Mouse (Mus musculus) B cell, adult 62 days (primary cell): Measurements from ENCODE around the gene Pnpla5. TPM values are rescaled to one million over a fixed set of nuclear protein-coding genes. Genes with fewer than 3 reads are reported as not detected.

Experiments used
- total RNA-seq: library from RNA; stranded (reverse); gene quantifications from 4 replicates; pipeline ENCODE4 v1.2.4, GENCODE M21; 2023

Gene Pnpla5
- not detected in 4 replicates for total RNA-seq

DNA sequence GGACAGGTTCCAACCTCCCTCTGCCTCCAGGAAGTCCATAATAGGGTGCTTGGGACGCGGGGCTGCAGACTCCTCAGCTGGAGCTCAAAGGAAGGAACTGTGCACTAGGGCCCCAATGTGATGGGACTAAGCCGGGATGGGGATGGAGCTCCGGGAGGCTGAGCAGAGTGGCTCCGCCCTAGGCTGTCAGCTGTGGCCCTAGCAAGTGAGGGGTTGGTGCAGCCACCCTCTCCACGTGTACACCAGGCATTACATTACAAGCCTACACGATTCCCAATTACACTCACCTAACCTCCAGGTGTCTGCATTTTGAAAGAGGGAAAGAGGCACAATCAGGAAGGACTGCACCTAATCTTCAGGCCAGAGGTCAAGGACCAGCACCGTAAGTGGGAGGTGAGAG lies at the start of gene Pnpla5:
TSS of gene Pnpla5 (minus strand) at position 101 of the 400 bp plus-strand sequence.

DNA sequence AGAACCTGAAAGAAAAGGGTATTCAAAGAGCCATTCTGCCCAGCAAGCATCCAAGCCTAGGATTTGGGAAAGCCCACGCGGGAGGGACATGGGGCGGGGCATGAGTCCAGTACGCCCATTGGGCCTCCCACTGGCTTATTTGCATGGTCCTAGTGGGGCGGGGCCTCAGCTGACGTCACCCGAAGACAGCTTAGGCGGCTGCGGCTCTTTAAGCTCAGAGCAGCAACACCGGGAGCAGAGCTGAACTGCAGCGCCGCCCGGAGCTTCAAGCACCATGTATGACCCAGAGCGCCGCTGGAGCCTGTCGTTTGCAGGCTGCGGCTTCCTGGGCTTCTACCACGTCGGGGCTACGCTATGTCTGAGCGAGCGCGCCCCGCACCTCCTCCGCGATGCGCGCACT lies 44.6 kb upstream of the Pnpla5 start, which contains the start of gene Pnpla3:
TSS of gene Pnpla3 (plus strand) at position 238 of the 400 bp plus-strand sequence.

GRCm38 (mm10) chr15:84105105-84105923 lies 17.7 kb downstream of the Pnpla5 start, which contains the start of gene Sult4a1:
Sult4a1 (minus strand) TSS chr15:84105754.

DNA sequence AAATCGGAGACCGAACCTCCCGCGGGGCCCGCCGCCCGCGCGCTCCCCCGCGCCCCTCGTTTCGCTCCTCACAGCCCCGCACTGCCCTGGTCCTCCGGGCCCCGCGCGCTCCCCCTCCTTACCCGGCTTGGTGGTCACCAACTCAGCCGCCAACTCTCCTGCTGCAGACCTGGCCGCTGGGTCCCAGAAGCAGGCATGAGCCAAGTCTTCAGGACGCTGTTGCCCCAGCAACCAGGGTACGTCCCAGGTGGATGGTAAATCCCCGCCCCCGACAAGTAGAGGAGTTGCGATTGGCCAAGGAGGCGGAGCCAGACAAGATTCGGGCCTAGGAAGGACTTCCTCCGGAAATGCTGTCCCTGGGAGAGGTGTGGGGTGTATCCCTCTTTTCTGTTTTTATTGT lies 57.8 kb downstream of the Pnpla5 start, which contains the start of gene Efcab6:
TSS of gene Efcab6 (minus strand) at position 240 of the 400 bp plus-strand sequence.

Other genes with a start within 250 kb of the Pnpla5 start
- gene Efcab6, start 57.8 kb downstream of the Pnpla5 start, total RNA-seq, result not detected in 4 replicates
- gene Sult4a1, start 17.4 kb downstream of the Pnpla5 start, total RNA-seq, result not detected in 4 replicates
- not detected in 4 replicates for gene Pnpla3, start 44.7 kb upstream of the Pnpla5 start, total RNA-seq
- gene Samm50, start 69.1 kb upstream of the Pnpla5 start, total RNA-seq, result 72.5 to 82.5 TPM (median 79.1 TPM) in 4 replicates
- gene Parvb, start 108.9 kb upstream of the Pnpla5 start, total RNA-seq, result 0.30 to 2.0 TPM (median 1.2 TPM) in 4 replicates
- gene Parvg, start 200.9 kb upstream of the Pnpla5 start, total RNA-seq, result 94.7 to 100 TPM (median 96.8 TPM) in 4 replicates